Mouse (Mus musculus) cerebellum, adult (tissue): ENCODE data around the gene Btg3.

Source experiments
- ATAC-seq: cut with Nextera tagmentation; 2 replicates; pipeline ENCODE4 v1.9.2; 2017; ENCODE audit warnings: mild to moderate bottlenecking, moderate library complexity, mixed read lengths; ENCODE audit not compliant: insufficient number of reproducible peaks, low FRiP score, low TSS enrichment

Gene Btg3

DNA sequence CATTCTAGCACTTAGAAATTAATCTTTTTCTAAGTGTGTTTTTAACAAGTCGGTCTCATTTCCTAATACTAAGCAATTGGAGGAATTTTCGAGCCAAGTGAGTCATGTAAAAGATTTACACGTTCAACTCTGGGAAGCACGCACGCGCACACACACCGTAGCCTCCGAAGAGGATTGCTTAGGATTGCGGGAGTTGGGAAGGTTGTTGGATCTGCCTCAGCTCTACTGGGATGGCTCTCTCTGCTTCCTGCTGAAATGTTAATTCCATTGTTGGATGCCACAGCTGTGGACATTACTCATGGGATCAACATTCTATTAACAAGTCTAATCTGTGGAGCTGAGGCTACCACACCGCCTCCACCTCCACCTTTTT lies 74.3 kb downstream of the Btg3 start:
- ATAC-seq = 0 out of 2 replicates have a peak, but pooled peaks have one; percentile 6

- ATAC-seq = peak; percentile 23
Measured at GRCm38 (mm10) chr16:78301831-78302677, 74.9 kb downstream of the Btg3 start.

- ATAC-seq = peak; percentile 84
Measured at GRCm38 (mm10) chr16:78301183-78301830, 75.7 kb downstream of the Btg3 start, which contains the start of gene Cxadr. TSS of gene Cxadr (plus strand) at chr16:78301489.

- no peak for ATAC-seq
Measured at GRCm38 (mm10) chr16:78296114-78296513, 80.9 kb downstream of the Btg3 start.

- no peak for ATAC-seq
Measured at GRCm38 (mm10) chr16:78295601-78296000, 81.4 kb downstream of the Btg3 start.

DNA sequence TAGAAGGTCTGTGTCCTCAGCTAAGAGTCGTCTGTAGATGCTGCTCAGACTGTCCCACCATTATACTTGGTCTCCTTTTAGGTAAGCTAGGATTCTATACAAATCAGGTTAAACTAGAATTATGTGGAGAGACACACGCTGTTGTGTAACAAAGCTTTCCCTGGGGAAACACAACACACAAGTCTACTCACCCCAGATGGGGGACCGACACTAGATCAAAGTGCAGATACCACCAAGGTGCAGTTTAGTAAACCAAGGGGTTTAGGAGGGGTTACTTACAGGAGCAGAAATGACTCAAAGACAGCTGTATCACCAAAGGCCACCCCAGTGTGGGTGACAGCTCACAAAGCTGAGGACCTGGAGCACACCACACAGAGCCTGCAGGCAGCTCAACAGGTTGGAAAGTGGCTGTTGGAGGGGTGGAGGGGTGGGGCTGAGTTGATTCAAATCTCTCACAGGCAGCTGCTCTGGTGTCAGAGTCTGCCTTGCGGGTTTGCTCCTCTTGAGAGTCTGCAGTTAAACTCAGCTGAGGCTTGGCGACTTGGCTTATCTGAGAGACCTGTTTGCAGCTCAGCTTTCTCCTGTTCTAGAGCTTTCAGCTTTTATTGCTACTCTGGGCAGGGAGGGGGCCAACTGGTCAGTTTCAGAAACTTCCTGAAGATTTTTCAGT lies 82.3 kb downstream of the Btg3 start:
- ATAC-seq = no peak

GRCm38 (mm10) chr16:78294051-78294450 lies 82.9 kb downstream of the Btg3 start:
- no peak for ATAC-seq

DNA sequence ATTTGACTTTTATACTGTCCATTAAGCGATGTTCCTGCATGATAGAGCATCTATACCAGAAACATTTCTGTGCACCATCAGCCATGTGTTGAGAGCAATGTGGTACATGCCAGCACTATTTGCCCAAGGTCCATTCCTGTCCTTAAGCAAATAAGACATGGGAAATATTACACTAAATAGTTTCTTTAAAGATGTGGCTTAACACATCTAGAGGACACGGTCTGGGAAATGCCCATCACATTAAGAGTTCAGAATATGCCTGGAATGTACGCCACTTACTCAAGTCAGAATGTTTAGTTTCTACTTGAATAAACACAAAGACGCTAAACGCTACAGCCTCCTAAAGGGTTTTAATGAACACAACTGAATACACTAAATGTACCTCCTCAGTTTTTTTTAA lies 93.8 kb downstream of the Btg3 start:
- no peak for ATAC-seq
